Mouse (Mus musculus): ENCODE measurements around the gene Rimklb.

DNA sequence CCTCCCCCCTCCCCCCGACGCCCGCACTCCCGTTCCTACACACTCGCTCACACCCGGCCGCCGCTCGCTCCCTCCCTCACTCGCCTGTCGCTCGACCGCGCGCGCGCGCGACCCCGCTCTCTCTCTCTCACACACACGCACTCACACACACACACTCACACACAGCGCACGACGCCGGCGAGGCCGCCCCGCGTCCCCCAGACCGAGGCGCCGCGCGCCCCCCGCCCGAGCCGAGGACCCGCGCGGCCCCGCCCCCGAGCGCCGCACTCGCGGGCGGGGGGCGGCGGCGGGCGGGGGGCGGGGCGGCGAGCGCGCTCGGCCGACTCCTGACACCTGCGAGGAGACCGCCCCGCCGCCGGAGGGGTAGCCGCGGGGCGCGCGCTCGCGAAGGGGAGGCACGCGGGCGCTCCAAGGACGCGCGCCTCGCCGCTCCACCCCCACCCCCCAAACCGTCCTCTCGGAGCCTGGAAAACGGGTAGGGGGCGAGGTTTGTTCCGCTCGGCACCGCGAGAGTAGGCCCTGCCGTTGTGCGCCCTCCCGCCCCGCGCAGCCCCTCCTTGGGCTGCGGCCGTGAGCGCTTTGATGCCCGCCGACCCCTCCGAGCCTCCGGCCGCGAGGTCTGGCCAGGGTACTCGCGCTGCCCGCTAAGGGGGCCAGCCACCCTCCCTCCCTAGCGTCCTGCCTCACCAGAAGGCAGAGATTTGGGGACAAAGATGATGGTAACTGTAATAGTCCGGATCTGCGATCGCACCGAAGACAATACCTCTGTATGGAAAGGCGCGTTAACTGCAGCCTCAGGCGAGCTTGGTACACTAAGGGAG lies 12.1 kb downstream of the Rimklb start:
- TF ChIP-seq CTCF (conservative IDR thresholded peaks at IDR 0.05; ENCODE audit: insufficient read depth, insufficient read length, low read depth, low read length) (no peak), POLR2A (IDR thresholded peaks at IDR 0.05; ENCODE audit: low read depth, low read length) (no peak)
